Mouse (Mus musculus) Muller cell, postnatal 12 days (primary cell): ENCODE measurements at regions not wholly inside any gene's neighbourhood (a gene's known extent, or its start where the extent isn't known, plus 50 kb on each side); places are given as distances from the start of the nearest gene placed in this dataset.

Experiments used
- DNase-seq: peaks from one replicate; pipeline ENCODE4 v3.0.0-alpha.2; 2015; ENCODE audit errors: inconsistent ontology term

DNA sequence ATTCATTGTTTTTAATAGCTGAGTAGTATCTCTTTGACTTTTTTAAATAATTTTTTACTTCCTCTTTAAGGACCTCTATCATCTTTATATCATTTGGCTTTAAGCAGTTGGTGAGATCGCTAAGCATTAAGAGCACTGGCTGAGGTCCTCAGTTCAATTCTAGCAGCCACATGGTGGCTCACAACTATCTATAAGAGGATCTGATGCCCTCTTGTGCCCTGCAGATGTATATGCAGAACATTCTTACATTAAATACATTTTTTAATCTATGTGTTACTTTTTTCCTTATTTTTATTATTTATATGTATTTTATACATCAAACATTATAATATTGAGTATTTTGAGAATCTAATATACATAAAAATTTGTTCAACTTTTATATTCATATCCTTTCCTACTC lies 119.3 kb downstream of the Efhb start:
- DNase-seq: no peak

- peak; percentile 57 for DNase-seq
These were observed 140.1 kb downstream of the Efhb start for GRCm38 (mm10) chr17:53323016-53323415.
